Mouse (Mus musculus) gastrocnemius, adult 8-10 months (tissue): Measurements from ENCODE around the gene Zdhhc6. TPM values are rescaled to one million over a fixed set of nuclear protein-coding genes. Genes with fewer than 3 reads are reported as not detected.

Source experiments
- DNase-seq, 2 experiments: peaks; one replicate each; pipeline ENCODE4 v3.0.0; 2022; ENCODE audit warnings: low spot score in 2 of 2
- total RNA-seq, 4 experiments: library from RNA; stranded (reverse); gene quantifications; 2 replicates each; pipeline ENCODE4 v1.2.4; 2022

Zdhhc6 gene
- total RNA-seq, 4 experiments from 2014 or later = 18.6 to 24.3 (median 19.8) TPM

DNA sequence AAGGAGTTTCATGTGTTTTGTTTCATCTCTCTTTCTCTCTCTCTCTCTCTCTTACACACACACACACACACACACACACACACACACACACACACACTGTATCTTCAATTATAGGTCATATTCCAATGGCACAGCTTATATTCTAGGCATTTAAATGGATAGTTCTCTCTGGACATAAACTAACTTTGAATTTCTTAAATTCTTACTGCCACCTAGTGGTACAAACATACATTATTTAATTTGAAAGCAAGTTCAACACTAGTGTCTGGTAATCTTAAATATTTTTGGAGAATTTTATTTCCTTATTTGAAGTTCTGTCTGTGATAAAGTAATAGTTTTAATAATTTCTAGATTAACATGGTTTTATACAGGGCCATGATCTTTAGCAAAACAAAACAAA, 10.8 kb downstream of the Zdhhc6 start:
- no peak for DNase-seq

DNA sequence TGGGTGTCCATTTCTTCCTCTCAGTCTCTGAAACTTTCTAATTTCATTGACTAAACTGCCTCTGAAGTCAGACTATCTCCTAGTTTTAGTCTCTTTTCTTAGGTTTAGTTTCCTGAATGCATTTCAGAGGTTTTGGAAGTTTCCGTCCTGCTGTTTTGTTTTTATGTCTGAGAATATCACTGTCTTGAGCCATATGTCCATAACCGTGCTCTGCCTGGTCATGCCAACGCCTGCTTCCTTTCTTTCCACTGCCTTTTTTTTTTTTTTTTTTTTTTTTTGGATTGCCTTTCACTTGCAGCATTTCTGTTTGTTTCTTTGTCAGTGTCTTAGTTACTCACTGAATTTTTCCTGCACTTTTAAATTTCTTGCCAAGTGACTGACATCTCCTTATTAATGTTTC, 15.3 kb downstream of the Zdhhc6 start:
- DNase-seq = no peak

DNA sequence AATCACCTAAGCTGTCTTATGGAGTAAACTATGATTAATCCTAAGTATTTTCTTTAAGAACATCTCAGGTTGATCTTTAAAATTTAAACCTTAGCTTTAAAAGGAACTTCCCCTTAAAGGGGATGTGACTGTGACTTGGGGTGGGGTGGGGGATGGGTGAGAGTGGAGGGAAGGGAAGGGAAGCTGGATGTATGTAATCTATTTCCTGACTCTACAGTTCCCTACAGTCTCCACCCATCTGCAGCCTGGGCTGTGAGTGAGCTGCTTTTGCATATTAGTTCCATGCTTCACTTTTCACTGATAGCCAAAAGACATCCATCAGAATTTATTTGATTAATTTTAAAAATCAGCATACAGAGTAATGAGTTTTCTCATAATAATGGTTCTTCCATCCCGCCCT, 16.5 kb downstream of the Zdhhc6 start:
- no peak for DNase-seq

DNA sequence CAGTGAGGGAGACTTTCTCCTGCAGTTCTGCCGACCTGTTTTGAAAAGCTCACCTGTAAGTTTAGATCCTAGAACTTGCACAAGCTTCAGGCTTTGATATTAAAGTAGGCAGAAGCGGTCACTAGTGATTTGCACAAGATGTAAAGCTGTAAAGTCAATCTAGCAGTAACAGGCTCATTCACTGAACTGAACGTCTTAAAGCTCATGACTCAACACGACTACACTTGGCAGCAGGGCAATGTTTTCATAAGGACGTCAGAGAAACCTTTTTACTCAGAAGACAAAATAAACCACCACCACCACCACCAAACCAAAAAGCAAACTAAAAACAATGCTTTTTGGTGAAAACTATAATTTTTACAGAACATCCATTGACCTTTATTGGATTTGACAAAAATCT, 17.9 kb downstream of the Zdhhc6 start:
- no peak for DNase-seq

DNA sequence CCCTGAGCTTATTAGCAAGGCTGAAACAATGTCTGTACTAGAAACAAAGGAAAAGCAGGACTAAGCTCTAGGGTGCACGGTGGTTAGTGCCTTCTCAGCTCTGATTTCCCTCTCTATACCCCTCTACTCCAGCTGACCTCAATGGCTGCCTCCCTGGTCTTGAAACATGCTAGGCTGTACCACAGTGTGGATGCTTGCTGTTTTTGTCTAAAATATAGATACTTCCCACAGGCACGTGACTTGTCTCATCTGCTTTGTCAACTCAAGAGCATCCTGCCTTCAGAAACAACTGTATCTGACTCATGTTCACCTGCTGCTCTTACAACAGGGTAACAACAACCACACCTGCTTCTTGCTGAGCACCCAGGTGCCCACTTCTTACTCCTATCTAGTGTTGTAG, 18.3 kb downstream of the Zdhhc6 start:
- DNase-seq = no peak

DNA sequence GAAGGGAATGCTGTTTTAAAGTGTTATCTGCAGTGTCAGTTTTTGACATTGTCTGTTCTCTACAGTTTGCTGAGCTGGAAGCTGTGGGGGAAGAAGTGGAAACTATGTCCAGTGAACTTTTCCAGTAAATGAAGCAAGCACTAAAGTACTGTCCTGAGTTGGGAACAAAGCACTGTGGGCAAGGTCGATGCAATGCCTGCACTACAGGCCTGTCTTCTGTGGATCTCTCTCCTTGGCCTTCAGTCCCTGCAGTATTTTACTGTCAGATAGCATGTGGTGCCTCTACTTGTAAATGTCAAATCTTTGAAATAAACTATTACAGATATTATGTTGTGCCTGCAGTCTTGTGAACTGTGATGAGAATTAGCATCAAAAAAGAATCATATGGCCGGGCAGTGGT, 19.5 kb downstream of the Zdhhc6 start:
- DNase-seq = no peak

DNA sequence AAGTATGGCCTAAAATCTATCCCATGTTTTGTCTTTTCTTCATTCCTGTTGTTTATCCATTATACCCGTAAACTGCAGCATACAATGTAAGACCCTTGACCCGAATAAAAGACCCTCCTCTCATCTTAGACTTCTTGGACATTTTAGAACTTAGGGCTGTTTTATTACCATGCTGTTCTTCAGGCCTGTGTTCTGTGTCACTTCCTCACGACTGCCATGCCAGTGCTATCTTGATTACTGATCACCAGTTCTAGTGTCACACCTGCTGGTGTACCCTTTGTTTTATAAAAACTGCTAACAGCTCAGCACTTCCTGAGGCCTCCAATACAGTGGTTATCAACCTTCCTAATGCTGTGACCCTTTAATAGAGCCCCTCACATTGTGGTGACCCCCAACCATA, 20.3 kb downstream of the Zdhhc6 start:
- no peak for DNase-seq

DNA sequence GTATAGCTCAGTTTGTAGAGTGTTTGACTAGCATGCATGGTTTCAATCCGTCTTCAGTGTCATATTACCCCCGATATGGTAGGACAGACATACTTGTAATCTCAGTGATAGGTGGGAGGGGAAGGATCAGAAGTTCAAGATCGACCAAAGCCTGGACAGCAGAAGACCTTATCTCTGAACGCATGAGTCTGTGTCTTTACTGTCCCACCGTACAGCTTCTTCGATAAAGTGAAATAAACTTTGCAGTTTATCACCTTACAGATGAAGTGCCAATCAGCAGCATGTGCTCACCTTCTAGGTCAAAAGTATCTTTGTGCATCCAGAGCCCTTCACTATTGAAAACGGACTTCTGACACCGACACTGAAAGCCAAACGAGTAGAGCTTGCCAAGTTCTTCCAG, 20.8 kb downstream of the Zdhhc6 start:
- no peak for DNase-seq

DNA sequence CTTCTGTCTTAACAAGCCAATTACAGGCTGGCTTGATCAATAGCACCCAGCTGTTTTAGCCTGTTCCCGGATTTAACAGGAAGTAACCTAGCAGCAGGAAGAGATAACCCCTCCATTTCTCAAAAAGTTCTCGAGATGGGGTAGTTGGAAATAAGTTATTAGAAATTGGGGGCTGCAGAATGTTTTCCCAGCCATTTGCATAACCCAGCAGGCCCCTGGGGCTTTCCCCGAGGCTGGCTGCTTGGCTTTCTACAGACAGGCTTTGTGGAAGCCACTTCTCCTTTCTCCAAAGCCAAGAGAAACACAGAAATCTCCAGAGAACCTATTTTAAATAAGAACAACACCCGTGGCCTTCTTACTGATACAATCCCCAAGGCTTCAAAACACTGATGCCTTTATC, 22.7 kb downstream of the Zdhhc6 start:
- DNase-seq = no peak

DNA sequence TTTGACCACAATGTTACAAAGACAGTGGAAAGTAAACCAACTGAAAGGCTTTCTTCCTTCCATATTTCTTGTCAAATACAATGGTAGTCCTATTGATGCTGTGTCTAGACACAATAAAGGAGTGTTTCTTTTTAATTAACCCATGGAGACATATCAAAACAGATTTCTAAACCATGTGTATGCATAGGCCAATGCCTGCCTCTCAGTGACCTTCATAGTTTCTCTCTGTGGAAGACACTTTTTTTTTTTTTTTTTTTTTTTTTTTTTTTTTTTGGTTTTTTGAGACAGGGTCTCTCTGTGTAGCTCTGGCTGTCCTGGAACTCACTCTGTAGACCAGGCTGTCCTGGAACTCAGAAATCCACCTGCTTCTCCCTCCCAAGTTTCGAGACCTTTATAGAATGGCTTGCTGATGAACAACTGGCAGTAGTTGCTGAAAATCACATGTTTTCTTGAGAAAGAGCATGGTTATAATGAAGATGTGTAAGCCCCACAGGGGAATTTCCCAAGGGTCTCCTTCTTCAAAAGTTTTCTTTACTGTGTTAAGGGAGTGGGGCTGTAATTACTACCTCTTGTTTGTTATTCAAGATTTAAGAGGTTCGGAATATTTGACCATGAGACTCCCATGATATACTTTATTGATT, 23.5 kb downstream of the Zdhhc6 start:
- no peak for DNase-seq

DNA sequence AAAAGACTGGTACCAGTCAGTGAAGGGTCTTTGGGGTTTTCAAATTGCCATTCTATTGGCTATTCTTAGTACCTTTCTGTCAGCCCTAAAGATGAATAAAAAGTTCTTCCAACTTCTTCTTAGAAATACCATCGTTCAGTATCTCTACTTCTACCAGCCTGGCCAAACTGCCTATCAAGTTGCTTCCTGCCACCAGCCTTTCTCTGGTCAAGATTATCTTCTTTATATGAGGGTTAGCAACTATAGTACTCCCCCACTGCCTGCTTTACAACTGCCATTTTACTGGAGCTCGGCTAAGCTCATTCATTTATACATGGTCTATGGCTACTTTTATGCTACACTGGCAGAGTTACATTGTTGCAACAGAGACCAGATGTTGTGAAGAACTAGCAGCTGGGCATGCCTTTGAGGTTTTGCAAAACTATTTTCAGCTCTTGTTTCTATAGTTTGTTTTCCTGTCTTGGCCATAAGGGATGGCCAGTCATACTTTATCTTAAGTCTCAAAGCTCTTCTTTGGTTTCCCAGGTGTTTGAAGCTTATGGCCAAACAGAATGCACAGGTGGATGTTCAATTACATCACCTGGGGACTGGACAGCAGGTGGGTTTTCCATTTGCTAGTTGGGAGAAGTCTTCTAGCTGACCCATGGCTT, 25.1 kb downstream of the Zdhhc6 start:
- DNase-seq = no peak

DNA sequence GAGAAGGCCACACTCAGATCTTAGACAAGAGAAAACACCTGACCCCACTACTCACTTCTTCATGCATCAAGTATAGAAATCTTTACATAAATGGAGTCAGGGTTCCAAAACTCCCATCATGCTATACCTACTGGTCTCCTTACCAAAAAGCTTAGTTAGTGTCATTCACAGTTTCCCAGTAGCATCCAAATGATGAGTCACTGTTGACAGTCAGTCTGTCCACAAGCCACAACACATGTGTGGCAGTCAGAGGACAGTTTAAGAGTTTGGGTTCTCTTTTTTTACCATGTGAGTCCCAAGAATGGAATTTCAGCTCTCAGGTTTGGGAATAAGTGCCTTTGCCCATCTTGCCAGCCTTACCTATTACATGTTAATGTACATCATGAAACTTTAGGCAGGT, 26.9 kb downstream of the Zdhhc6 start:
- DNase-seq = no peak

DNA sequence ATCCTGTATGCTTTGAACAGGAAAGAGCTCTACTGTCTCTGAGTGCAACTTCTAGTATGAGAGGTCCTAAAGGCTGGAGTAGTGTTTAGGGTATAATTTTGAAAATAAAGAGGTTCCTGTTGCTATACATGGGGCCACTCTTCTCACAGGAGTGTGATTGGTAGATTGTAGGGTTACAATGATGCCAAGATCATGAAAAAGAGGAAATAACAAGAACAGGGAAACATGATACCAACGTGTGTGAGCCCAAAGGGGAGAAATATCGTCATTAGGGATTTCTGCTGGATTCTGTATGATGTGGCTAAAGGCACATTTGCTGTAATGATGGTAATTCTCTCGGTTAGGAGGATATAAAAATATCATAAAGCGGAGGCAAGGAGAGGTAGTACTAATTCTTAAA, 29.8 kb downstream of the Zdhhc6 start:
- no peak for DNase-seq

DNA sequence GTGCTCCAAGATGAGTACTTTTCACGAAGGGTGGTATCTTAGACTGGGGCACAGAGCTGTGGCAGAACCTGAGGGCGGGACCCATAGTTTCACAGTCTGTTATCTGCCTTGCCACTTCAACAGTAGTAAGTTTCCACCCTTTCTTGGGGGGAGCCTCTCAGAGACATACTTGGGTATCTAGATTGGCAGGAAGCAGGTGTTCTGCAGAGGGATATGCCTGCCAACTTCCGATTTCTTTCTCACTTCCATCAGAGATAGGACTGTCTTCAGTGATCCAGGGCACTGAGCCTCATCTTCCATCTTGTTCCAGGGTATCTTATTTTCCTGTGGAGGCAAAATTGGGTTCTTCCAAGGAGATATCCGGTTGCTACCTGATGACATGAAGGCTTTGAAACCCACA, 31.7 kb downstream of the Zdhhc6 start:
- DNase-seq = no peak

DNA sequence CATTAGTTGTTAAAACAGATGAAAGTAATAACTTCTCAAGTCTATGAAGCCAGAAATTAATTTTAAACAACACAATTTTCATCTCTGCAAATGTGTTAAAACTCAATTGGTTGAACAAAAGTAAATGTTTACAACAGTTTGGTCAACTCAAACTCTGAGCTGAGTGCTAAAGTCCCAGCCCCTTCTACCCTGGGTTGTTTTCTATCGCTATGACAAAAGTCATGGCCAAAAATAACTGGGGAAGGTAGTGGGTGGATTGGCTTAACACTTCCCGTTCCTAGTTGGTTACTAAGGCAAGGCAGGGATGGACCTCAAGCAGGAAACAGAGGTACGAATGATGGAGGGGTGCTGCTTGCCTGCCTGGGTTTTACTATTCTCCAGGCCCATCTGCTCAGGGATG, 39.1 kb downstream of the Zdhhc6 start:
- no peak for DNase-seq

DNA sequence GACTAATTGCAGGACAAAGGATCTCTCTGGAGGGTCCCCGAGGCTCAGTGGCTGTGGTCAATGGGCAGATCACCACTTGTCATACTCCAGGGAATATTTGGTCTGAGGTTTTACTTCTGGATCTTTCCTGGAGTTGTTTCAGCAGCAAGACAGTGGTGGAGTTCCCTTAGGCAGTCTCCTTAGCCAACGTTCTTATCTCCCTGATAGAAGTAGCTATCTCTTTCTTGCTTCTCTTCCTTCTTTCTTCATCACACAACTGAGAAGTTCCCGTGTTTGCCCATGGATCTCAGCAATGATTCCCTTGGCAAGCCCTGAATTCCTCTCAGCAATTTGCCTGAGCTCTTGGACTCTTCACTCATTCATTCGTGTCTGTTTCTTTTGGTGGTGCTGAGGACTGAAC, 39.7 kb downstream of the Zdhhc6 start:
- DNase-seq = no peak

DNA sequence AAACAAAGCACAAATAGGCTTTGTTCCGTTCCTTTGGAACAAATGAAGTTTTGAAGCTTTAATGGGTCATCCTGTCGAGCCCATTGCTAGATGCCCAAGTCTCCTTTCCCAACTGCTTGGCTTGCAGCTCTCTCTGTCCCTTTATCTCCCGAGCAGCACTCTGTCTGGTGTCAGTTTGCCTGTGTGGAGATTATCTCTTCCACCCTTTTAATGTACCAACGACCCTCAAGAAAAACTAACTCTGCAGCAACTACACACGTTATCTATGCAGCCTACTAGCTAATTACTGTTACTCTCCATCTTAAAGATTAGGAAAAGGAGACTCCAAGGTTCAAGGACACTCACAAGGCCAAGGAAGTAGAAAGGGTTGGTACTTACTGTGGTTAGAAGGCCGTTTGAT, 42.5 kb downstream of the Zdhhc6 start:
- DNase-seq = no peak

DNA sequence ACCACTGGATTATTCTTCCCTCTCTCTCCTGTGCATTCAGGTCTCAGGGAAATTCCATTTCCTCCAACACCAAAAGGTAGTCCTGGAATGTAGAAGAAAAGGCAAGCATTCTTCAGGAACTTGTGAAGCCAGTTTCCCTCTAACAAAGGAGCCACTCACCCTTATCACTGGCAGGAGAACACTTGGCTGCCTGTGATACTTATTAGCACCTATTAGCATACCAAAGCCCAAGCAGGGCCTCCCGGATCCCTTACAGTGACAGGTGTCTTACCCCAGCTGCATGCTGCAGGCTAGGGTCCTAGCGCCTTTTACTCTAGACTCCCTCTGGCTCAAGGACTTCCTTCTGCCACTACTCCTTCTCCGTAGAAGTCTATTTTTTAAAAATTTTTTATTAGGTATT, 44.4 kb downstream of the Zdhhc6 start:
- no peak for DNase-seq

DNA sequence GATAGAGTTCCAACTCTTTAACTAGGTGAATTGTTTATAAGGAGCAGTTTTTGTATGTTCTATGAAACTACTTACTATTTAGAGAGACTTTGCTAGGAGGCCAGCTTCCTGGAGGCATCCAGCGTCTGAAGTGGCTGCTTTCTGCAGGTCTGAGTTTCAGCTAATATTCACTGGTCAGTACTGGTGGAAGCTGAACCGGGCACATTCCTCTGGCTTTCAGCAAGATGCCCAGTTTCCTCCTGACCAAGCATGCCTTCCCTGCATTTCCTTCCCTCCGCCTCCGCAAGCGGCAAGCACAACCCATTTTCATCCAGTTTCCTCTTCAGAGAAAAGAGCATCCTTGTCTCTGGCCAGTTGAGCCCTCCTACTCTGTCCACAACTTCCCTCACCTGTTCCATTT, 46.8 kb downstream of the Zdhhc6 start:
- no peak for DNase-seq

DNA sequence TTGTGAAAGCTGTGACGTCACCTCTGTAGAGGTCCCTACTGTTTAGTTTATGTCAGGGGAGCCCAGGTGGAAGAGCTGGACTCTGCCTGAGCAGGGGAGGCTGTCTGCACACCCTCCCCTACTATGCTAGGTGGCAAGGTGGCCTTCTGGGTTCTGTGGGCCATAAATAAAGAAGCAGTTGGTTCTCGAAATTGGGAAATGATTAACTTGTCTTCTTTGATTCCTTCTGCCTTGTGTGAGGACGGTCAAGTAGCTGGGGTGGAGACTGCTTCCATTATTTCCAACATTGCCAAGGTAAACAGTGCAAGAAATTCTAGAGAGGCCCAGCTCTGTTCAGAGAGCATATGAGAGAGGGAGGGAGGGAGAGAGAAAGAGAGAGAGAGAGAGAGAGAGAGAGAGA, 47.7 kb downstream of the Zdhhc6 start:
- DNase-seq = no peak

DNA sequence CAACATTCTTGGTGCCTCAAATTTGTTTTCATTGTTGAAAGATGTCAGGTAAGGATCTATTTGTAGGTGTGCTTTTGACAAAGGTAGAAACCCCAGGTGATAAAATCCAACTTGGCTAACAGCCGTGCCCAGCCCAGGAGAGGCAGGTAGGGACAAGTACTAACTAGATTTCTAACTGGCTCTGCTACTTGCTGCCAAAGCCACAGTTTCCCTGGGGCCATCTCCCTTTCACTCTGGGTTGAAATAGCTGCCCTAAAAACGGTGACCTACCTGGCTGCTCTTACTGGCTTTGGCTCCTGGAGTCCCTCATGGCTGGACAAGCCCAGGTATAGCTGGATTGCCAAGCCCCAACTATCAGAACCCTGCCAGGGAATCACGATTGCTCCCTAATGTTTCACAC, 49.0 kb downstream of the Zdhhc6 start:
- DNase-seq = no peak

DNA sequence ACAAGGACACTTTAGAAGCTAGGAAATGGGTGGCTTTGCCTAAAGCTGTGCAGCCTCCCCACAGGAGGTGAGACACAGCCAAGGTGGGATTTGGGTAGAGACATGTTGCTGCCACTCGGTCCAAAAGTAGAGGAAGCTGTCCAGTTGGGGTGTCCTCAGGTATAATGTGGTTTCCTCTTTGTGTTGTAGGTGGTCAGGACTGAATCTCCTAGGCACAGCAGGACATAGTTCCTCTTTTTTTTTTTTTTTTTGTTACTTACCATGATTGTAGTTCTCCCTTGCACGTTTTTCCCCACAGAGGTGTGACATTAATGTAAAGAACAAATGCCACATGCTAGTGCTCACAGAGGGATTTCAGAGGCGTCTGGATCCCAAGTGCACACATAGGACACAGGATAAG, 50.6 kb downstream of the Zdhhc6 start:
- no peak for DNase-seq

DNA sequence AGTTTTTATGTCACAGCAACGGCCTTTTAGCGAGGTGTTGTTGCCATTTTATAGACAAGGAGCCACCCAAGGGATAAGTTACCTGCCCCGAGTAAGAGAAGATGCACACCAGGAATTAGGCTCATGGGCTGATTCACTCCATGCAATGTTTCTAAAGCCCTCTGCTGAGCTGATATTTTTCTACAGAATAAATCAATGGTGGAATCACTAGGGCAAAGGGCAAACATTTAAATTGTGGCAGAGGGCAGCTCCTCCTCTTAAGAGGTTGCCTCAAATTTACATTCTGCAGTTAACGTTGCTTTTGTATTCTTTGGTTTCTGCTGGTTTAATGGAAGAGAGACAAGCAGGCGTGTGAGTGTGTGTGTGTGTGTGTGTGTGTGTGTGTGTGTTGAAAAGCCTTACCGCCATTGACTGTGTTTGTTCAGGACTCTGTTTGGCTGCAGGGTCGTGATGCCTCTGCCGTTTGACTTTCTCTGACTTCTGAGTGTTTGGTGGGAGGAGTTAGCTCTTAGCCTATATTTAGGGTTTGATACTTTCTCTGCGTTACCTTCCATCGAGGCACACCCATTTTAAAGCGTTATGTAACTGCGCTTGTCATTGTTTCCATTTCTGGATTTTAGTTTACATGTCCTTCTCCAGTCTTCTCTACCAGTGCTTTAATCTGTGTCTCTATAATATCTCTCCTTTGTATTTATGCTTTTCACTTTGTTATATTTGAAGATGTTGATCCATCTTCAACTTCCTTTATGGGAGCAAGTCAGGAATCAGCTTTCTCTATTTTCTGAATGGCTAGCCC, 55.2 kb downstream of the Zdhhc6 start:
- no peak for DNase-seq
